Mouse (Mus musculus) heart, adult 11 months (tissue): ENCODE results near the gene Poldip2.

ENCODE experiments used
- DNase-seq: peaks from one replicate; pipeline ENCODE4 v3.0.0; 2022

Gene Poldip2

GRCm38 (mm10) chr11:78547718-78548460 lies 35.9 kb downstream of the Poldip2 start:
- no peak for DNase-seq

DNA sequence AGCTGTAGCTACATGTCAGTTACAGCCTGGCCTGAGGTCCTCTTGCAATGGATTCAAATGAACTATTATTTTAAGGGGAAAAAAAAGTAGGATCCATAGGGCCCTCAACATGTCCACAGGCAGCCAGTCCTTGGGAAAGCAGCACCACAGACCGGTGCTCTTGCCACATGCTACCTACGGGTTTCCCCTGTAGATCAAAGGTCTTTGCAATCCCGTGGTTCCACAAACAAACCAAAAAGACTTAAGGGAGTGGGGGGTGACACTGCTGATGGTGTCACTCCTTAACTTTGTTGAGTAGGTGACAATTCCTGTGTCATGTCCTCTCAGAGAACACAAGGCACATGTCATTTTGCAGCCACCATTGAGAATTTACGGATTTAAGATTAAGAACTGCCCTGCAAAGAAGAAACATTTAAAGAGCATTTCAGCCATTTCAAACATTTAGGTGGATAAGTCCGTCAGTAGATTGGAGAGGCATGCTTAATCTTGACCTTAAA lies 37.5 kb downstream of the Poldip2 start:
- DNase-seq = no peak

GRCm38 (mm10) chr11:78550168-78551058 lies 38.4 kb downstream of the Poldip2 start, which contains the start of gene Tmem97:
Gene Tmem97, minus strand, starts transcription at chr11:78550777.
- DNase-seq = peak; percentile 100

- DNase-seq = no peak
Observed at GRCm38 (mm10) chr11:78551059-78551398, 39.0 kb downstream of the Poldip2 start.

DNA sequence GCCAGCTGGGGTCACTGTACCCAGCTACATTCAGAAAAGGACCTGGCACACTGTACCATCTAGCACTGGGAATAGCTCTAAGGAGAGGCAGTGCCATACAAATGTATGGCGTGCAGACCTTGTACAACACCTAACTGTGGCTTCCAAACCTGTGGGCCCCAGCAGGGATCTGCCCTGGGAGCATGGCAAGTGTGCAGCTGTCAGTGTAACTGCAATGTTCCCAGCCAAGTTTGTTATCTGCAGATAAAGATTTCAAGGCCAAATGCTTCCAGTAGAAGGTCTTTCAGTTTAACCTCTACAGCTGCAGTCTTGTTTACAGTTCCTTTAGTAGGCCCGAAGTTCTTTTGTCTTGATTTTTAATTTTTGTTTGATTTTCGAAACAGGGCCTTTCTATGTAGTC lies 43.6 kb downstream of the Poldip2 start:
- no peak for DNase-seq

DNA sequence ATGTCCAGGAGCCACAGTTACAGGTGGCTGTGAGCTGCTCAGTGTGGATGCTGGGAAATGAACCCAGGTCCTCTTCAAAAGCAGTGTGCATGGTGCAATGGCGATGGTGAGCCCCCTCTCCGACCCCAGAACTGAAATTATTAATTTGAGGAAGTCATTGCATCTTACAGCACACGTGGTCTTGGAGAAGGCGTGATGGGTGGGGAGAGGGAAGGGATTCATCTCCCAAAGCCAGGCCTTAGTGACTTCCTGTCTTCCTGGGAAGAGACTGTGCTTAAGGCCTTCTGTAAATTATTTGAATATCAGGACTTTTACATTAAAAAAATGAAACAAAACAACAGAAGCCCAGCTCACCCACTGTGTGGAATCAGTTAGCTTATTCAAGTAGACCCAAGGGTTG lies 44.1 kb downstream of the Poldip2 start:
- no peak for DNase-seq

DNA sequence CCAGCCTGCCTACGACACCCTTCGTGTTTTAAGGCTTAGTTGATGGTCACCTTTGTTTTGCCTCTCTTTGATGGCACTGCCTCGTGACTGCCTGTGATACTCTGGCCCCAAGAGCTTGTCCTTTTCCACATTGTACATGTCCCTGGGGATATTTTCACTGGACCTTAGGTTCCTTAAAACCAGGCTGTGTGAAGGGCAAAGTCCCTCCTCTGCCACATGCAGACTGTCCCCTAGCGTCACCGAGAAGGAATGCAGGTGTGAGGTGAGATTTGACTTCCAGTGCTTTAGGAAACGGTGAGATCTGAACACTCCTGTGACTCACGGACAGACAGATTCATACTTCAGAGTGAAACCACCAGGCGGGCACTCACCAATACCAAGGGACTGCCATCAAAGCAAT lies 45.2 kb downstream of the Poldip2 start:
- no peak for DNase-seq

- peak; percentile 95 for DNase-seq
Observed at GRCm38 (mm10) chr11:78560447-78560846, 48.5 kb downstream of the Poldip2 start.

DNA sequence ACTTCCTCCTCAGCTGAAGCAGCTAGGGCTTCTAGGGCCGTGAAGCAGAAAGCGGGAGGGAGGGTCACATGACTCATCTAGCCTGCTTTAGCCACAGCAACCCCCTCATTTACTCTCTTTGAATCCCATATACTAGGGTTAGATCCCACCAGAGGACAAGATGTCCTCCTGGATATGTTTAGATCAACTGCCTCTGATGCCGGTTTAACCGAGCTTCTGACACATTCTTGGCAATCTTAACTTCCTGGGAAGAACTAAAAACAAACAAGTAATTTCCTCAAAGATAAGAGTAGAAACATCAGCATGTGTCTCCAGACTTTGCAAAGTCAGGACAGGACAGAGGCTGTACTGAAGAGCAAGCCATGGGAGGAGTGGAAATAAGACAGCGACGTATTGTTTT lies 54.8 kb downstream of the Poldip2 start:
- DNase-seq = peak; percentile 98

DNA sequence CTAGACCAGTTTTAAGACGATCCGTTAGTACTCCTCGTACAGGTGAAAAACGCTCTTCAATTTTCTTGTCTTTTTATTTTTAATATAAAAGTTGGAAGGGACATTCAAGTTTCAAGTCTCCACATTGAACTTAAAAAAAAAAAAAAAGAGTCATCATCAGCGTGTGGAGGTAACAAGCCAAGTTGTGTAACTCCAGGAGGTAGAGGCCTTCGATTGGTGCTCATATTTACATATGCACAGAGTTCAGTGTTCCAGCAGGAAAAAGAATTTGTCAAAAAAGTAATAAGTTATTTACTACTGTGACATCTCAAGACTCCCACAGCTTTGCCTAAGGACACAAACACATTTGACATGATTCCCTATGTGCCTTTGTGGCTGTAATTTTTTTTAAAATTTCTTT lies 55.6 kb downstream of the Poldip2 start:
- DNase-seq = no peak

DNA sequence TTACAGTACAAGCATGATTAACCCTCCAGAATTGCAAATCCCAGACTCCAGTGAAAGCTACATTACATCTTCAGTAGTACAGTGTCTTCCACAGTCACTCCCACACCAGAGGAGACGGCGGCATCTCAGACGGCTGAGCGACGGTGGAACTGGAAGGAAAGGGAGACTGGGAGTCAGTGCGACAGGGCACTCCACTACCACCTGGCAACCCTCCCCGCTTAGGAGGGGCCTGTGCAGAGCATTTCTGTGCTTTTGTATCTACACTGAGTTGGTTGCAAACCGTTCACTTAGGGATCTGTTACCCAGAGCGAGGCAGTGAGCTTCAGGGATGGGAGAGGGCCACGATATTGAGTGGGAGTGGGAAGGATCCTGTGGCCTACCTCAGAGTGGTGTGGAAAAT lies 56.8 kb downstream of the Poldip2 start:
- peak; percentile 80 for DNase-seq

GRCm38 (mm10) chr11:78569806-78570205 lies 57.8 kb downstream of the Poldip2 start:
- peak; percentile 90 for DNase-seq

DNA sequence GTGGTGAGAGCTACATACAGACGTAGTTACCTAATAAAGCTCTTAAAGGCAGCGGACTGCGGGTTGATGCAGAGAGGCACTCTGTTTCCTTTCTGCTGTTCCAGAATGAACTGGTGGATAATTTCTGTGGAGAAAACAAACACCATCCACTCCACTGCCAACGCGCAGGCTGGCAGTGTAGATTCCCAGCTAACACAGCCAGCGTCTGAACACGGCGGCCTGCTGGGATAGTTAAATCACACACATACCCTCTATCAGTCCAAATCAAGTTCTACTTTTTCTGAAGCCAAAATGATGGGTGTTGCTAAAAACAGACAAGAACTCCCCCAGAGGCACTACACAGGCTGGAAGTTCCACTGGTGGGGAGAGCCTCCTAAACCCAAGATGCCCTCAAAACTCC lies 59.4 kb downstream of the Poldip2 start:
- DNase-seq = peak; percentile 89

DNA sequence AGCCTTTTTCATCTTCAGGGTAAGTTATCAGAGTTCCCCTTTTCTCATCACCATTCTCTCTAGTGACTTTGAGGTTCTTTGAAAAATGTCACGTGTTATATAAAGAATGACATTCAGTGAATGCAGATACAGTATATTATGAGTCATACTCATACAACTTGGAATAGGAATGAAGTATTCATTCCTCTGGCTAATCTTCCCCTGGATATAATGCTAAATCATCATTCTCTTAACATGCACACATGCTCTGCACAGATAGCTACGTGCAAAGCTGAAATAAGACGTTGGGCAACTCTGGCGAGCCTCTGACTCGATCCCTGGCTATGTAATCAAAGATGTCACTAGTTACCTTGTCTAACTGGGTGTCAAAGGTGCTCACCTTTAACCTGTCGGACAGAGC lies 59.9 kb downstream of the Poldip2 start:
- peak; percentile 62 for DNase-seq
